Mouse (Mus musculus): Measurements from ENCODE around the gene Trim54. TPM values are rescaled to one million over a fixed set of nuclear protein-coding genes. Genes with fewer than 3 reads are reported as not detected.

Trim54 gene
- polyA plus RNA-seq (2014; fragmentation: Nextera tagmentation; extraction: Ambion mirVana): 11.6 and 16.3 TPM in 2 replicates

GRCm38 (mm10) chr5:31116354-31116753, at the start of gene Trim54:
Gene Trim54 (plus strand): TSS chr5:31116712.
- DNase-seq (ENCODE audit: low spot score) (no peak), ATAC-seq (ENCODE audit: low read depth) (peak; percentile 53; the same call in 1 of the 2 replicates)
- H3K27me3 ChIP-seq (replicated peaks; ENCODE audit: control insufficient read depth, insufficient read depth, low read length): no peaks in the 10 kb centered on the region
- no peaks in the 10 kb centered on the region for H3K4me1 ChIP-seq (ENCODE audit: control insufficient read depth, insufficient read depth, low read length)
- H3K36me3 ChIP-seq (ENCODE audit: control insufficient read depth, insufficient read depth, low read length): no peaks in the 10 kb centered on the region
- H3K4me3 ChIP-seq (ENCODE audit: low read depth, low read length): no peak within 1 kb of the TSS
- no peak within 1 kb of the TSS for H3K27ac ChIP-seq (replicated peaks; ENCODE audit: low read depth, low read length)
- WGBS: 32% methylated on average over 3 of the region's 3 CpGs
- H3K9me3 ChIP-seq (ENCODE audit: control insufficient read depth, low read length): no peaks in the 10 kb centered on the region; the same call in 1 of the 2 replicates
- no peak within 1 kb of the TSS for H3K9ac ChIP-seq (ENCODE audit: low read depth, low read length)
- H3K4me2 ChIP-seq (ENCODE audit: low read depth, low read length): no peak within 1 kb of the TSS

GRCm38 (mm10) chr5:31069810-31070209, 46.7 kb upstream of the Trim54 start:
- no peak for DNase-seq (ENCODE audit: low spot score)
- H3K9me3 ChIP-seq (ENCODE audit: control insufficient read depth, low read length): no peaks in the 10 kb centered on the region
- H3K27ac ChIP-seq (replicated peaks; ENCODE audit: low read depth, low read length): no peak overlapping the region
- no peaks in the 10 kb centered on the region for H3K27me3 ChIP-seq (replicated peaks; ENCODE audit: control insufficient read depth, insufficient read depth, low read length)
- H3K4me2 ChIP-seq (ENCODE audit: low read depth, low read length): no peak overlapping the region
- H3K36me3 ChIP-seq (ENCODE audit: control insufficient read depth, insufficient read depth, low read length): peaks cover 94% of the 10 kb centered on the region
- WGBS: 100% methylated on average over 3 of the region's 3 CpGs
- H3K9ac ChIP-seq (ENCODE audit: low read depth, low read length): no peak overlapping the region
- H3K4me1 ChIP-seq (ENCODE audit: control insufficient read depth, insufficient read depth, low read length): no peaks in the 10 kb centered on the region
- no peak for ATAC-seq (ENCODE audit: low read depth)
- no peak overlapping the region for H3K4me3 ChIP-seq (ENCODE audit: low read depth, low read length)

- DNase-seq (ENCODE audit: low spot score) (no peak), ATAC-seq (ENCODE audit: low read depth) (no peak)
- Histone ChIP-seq H3K4me2 (ENCODE audit: low read depth, low read length) (no peak overlapping the region), H3K9ac (ENCODE audit: low read depth, low read length) (no peak overlapping the region), H3K36me3 (ENCODE audit: control insufficient read depth, insufficient read depth, low read length) (peaks cover 96% of the 10 kb centered on the region), H3K4me3 (ENCODE audit: low read depth, low read length) (no peak overlapping the region), H3K27ac (replicated peaks; ENCODE audit: low read depth, low read length) (no peak overlapping the region), H3K4me1 (ENCODE audit: control insufficient read depth, insufficient read depth, low read length) (no peaks in the 10 kb centered on the region), H3K9me3 (ENCODE audit: control insufficient read depth, low read length) (no peaks in the 10 kb centered on the region), H3K27me3 (replicated peaks; ENCODE audit: control insufficient read depth, insufficient read depth, low read length) (no peaks in the 10 kb centered on the region)
- 88% methylated on average over 2 of the region's 2 CpGs for WGBS
Observed at GRCm38 (mm10) chr5:31071059-31071458, 45.5 kb upstream of the Trim54 start.

- no peak overlapping the region for H3K27ac ChIP-seq (replicated peaks; ENCODE audit: low read depth, low read length)
- H3K9me3 ChIP-seq (ENCODE audit: control insufficient read depth, low read length): no peaks in the 10 kb centered on the region
- ATAC-seq (ENCODE audit: low read depth) (no peak), DNase-seq (ENCODE audit: low spot score) (no peak)
- no peak overlapping the region for H3K9ac ChIP-seq (ENCODE audit: low read depth, low read length)
- no peak overlapping the region for H3K4me2 ChIP-seq (ENCODE audit: low read depth, low read length)
- no peaks in the 10 kb centered on the region for H3K27me3 ChIP-seq (replicated peaks; ENCODE audit: control insufficient read depth, insufficient read depth, low read length)
- no peak overlapping the region for H3K4me3 ChIP-seq (ENCODE audit: low read depth, low read length)
- 95% methylated on average over 11 of the region's 11 CpGs for WGBS
- H3K4me1 ChIP-seq (ENCODE audit: control insufficient read depth, insufficient read depth, low read length): no peaks in the 10 kb centered on the region
- peaks cover 96% of the 10 kb centered on the region for H3K36me3 ChIP-seq (ENCODE audit: control insufficient read depth, insufficient read depth, low read length)
Observed at GRCm38 (mm10) chr5:31071821-31072220, 44.7 kb upstream of the Trim54 start.

- H3K4me2 ChIP-seq (ENCODE audit: low read depth, low read length): no peak overlapping the region
- H3K9ac ChIP-seq (ENCODE audit: low read depth, low read length): no peak overlapping the region
- ATAC-seq (ENCODE audit: low read depth) (no peak), DNase-seq (ENCODE audit: low spot score) (no peak)
- no peak overlapping the region for H3K4me3 ChIP-seq (ENCODE audit: low read depth, low read length)
- H3K9me3 ChIP-seq (ENCODE audit: control insufficient read depth, low read length): no peaks in the 10 kb centered on the region
- WGBS: 89% methylated on average over 12 of the region's 12 CpGs
- no peak overlapping the region for H3K27ac ChIP-seq (replicated peaks; ENCODE audit: low read depth, low read length)
- no peaks in the 10 kb centered on the region for H3K4me1 ChIP-seq (ENCODE audit: control insufficient read depth, insufficient read depth, low read length)
- H3K36me3 ChIP-seq (ENCODE audit: control insufficient read depth, insufficient read depth, low read length): peaks cover 96% of the 10 kb centered on the region
- no peaks in the 10 kb centered on the region for H3K27me3 ChIP-seq (replicated peaks; ENCODE audit: control insufficient read depth, insufficient read depth, low read length)
Observed at GRCm38 (mm10) chr5:31073176-31073575, 43.3 kb upstream of the Trim54 start.

- Histone ChIP-seq H3K4me2 (ENCODE audit: low read depth, low read length) (no peak overlapping the region), H3K9ac (ENCODE audit: low read depth, low read length) (no peak overlapping the region), H3K4me1 (ENCODE audit: control insufficient read depth, insufficient read depth, low read length) (no peaks in the 10 kb centered on the region), H3K9me3 (ENCODE audit: control insufficient read depth, low read length) (no peaks in the 10 kb centered on the region), H3K36me3 (ENCODE audit: control insufficient read depth, insufficient read depth, low read length) (peaks cover 77% of the 10 kb centered on the region), H3K4me3 (ENCODE audit: low read depth, low read length) (no peak overlapping the region), H3K27ac (replicated peaks; ENCODE audit: low read depth, low read length) (no peak overlapping the region), H3K27me3 (replicated peaks; ENCODE audit: control insufficient read depth, insufficient read depth, low read length) (no peaks in the 10 kb centered on the region)
- WGBS: 87% methylated on average over 12 of the region's 13 CpGs
- ATAC-seq (ENCODE audit: low read depth): no peak
- no peak for DNase-seq (ENCODE audit: low spot score)
Observed at GRCm38 (mm10) chr5:31076346-31076745, 40.2 kb upstream of the Trim54 start.

- no peak for ATAC-seq (ENCODE audit: low read depth)
- Histone ChIP-seq H3K9me3 (ENCODE audit: control insufficient read depth, low read length) (no peaks in the 10 kb centered on the region), H3K27ac (replicated peaks; ENCODE audit: low read depth, low read length) (no peak overlapping the region), H3K9ac (ENCODE audit: low read depth, low read length) (no peak overlapping the region), H3K4me3 (ENCODE audit: low read depth, low read length) (no peak overlapping the region), H3K4me2 (ENCODE audit: low read depth, low read length) (no peak overlapping the region), H3K27me3 (replicated peaks; ENCODE audit: control insufficient read depth, insufficient read depth, low read length) (peaks cover 11% of the 10 kb centered on the region), H3K36me3 (ENCODE audit: control insufficient read depth, insufficient read depth, low read length) (peaks cover 40% of the 10 kb centered on the region), H3K4me1 (ENCODE audit: control insufficient read depth, insufficient read depth, low read length) (no peaks in the 10 kb centered on the region)
- 58% methylated on average over 13 of the region's 13 CpGs for WGBS
- DNase-seq (ENCODE audit: low spot score): peak; percentile 73
Observed at GRCm38 (mm10) chr5:31080059-31080794, 36.3 kb upstream of the Trim54 start.

- H3K36me3 ChIP-seq (ENCODE audit: control insufficient read depth, insufficient read depth, low read length): peaks cover 35% of the 10 kb centered on the region
- WGBS: 68% methylated on average over 3 of the region's 3 CpGs
- no peak overlapping the region for H3K9ac ChIP-seq (ENCODE audit: low read depth, low read length)
- H3K9me3 ChIP-seq (ENCODE audit: control insufficient read depth, low read length): no peaks in the 10 kb centered on the region
- no peak overlapping the region for H3K4me2 ChIP-seq (ENCODE audit: low read depth, low read length)
- no peak for ATAC-seq (ENCODE audit: low read depth)
- no peak for DNase-seq (ENCODE audit: low spot score)
- H3K4me3 ChIP-seq (ENCODE audit: low read depth, low read length): no peak overlapping the region
- H3K27ac ChIP-seq (replicated peaks; ENCODE audit: low read depth, low read length): no peak overlapping the region
- H3K27me3 ChIP-seq (replicated peaks; ENCODE audit: control insufficient read depth, insufficient read depth, low read length): peaks cover 11% of the 10 kb centered on the region
- no peaks in the 10 kb centered on the region for H3K4me1 ChIP-seq (ENCODE audit: control insufficient read depth, insufficient read depth, low read length)
Observed at GRCm38 (mm10) chr5:31080795-31081164, 35.7 kb upstream of the Trim54 start.

- Histone ChIP-seq H3K9ac (ENCODE audit: low read depth, low read length) (no peak overlapping the region), H3K4me2 (ENCODE audit: low read depth, low read length) (no peak overlapping the region), H3K27ac (replicated peaks; ENCODE audit: low read depth, low read length) (no peak overlapping the region), H3K36me3 (ENCODE audit: control insufficient read depth, insufficient read depth, low read length) (peaks cover 29% of the 10 kb centered on the region), H3K27me3 (replicated peaks; ENCODE audit: control insufficient read depth, insufficient read depth, low read length) (peaks cover 11% of the 10 kb centered on the region), H3K4me3 (ENCODE audit: low read depth, low read length) (no peak overlapping the region), H3K9me3 (ENCODE audit: control insufficient read depth, low read length) (no peaks in the 10 kb centered on the region), H3K4me1 (ENCODE audit: control insufficient read depth, insufficient read depth, low read length) (no peaks in the 10 kb centered on the region)
- DNase-seq (ENCODE audit: low spot score) (no peak), ATAC-seq (ENCODE audit: low read depth) (no peak)
- 71% methylated on average over 3 of the region's 3 CpGs for WGBS
Observed at GRCm38 (mm10) chr5:31081386-31081785, 35.1 kb upstream of the Trim54 start.

Measured in embryonic facial prominence, embryonic 14.5 days (tissue).